Mouse (Mus musculus): ENCODE results near the gene Fam167b. TPM values are rescaled to one million over a fixed set of nuclear protein-coding genes. Genes with fewer than 3 reads are reported as not detected.

Gene Fam167b
- polyA plus RNA-seq, 1 experiment from 2014 or later, result 0.24 TPM

DNA sequence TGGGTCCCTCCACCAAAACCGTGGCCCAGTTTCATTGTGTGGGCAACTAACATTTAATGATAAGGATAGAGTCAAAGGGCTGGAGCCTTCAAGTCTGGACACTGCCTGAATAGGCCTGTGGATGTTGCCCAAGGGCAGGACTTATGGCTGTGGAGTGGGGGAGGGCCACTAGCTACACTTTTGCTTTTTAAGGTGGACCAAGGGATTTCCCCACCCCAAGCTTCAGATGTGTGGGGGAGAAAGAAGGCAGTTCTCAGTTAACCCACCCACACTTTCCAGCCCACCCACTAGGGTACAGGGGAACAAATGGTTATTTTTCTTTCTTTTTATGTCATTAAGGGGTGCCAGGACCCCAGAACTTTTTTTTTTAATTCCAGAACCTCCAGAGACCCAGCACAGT, 6.0 kb upstream of the Fam167b start:
- Histone ChIP-seq H3K4me3 (replicated peaks; ENCODE audit: low read length) (no peak overlapping the region), H3K36me3 (ENCODE audit: control insufficient read depth, insufficient read depth) (no peaks in the 10 kb centered on the region), H3K9ac (replicated peaks; ENCODE audit: low read depth, low read length) (no peak overlapping the region; the same call in 1 of the 2 replicates), H3K4me2 (ENCODE audit: low read length) (no peak overlapping the region; the same call in 1 of the 2 replicates), H3K27ac (ENCODE audit: low read length) (no peak overlapping the region), H3K9me3 (ENCODE audit: control insufficient read depth, low read length) (no peaks in the 10 kb centered on the region), H3K27me3 (replicated peaks; ENCODE audit: control insufficient read depth, insufficient read depth, low read length) (no peaks in the 10 kb centered on the region), H3K4me1 (replicated peaks; ENCODE audit: control insufficient read depth, insufficient read depth, low read length) (peaks cover 7% of the 10 kb centered on the region)
- 74% methylated on average over 1 of the region's 1 CpGs for WGBS
- no peak for ATAC-seq

DNA sequence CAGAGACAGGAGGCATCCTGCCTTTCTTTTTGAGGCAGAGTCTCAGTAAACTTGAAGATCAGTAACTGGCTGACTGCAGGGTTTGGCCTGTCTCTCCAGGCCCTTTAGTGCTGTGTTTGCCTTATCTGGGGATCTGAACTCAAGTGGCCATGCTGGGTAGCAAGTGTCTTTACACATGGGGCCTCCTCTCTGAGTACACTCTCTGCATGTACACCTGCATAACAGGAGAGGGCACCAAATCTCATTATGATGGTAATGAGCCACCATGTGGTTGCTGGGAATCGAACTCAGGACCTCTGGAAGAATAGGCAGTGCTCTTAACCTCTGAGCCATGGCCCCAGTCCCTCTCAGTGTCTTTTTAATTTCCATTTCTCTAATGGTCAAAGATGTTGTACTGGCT, 3.9 kb upstream of the Fam167b start:
- ATAC-seq, result no peak
- H3K4me3 ChIP-seq (replicated peaks; ENCODE audit: low read length), result no peak overlapping the region
- no peaks in the 10 kb centered on the region for H3K36me3 ChIP-seq (ENCODE audit: control insufficient read depth, insufficient read depth)
- H3K27ac ChIP-seq (ENCODE audit: low read length), result no peak overlapping the region
- H3K9me3 ChIP-seq (ENCODE audit: control insufficient read depth, low read length), result no peaks in the 10 kb centered on the region
- no peak overlapping the region for H3K4me2 ChIP-seq (ENCODE audit: low read length)
- H3K9ac ChIP-seq (replicated peaks; ENCODE audit: low read depth, low read length), result no peak overlapping the region
- H3K4me1 ChIP-seq (replicated peaks; ENCODE audit: control insufficient read depth, insufficient read depth, low read length), result peaks cover 9% of the 10 kb centered on the region
- 79% methylated on average over 1 of the region's 1 CpGs for WGBS
- no peaks in the 10 kb centered on the region for H3K27me3 ChIP-seq (replicated peaks; ENCODE audit: control insufficient read depth, insufficient read depth, low read length)

GRCm38 (mm10) chr4:129580347-129580746, 2.0 kb upstream of the Fam167b start:
- ATAC-seq, result no peak
- peaks cover 14% of the 10 kb centered on the region for H3K4me1 ChIP-seq (replicated peaks; ENCODE audit: control insufficient read depth, insufficient read depth, low read length)
- H3K27ac ChIP-seq (ENCODE audit: low read length), result no peak overlapping the region
- no peak overlapping the region for H3K9ac ChIP-seq (replicated peaks; ENCODE audit: low read depth, low read length)
- no peak overlapping the region for H3K4me3 ChIP-seq (replicated peaks; ENCODE audit: low read length)
- no peaks in the 10 kb centered on the region for H3K9me3 ChIP-seq (ENCODE audit: control insufficient read depth, low read length)
- H3K27me3 ChIP-seq (replicated peaks; ENCODE audit: control insufficient read depth, insufficient read depth, low read length), result no peaks in the 10 kb centered on the region
- WGBS, result 68% methylated on average over 7 of the region's 7 CpGs
- H3K36me3 ChIP-seq (ENCODE audit: control insufficient read depth, insufficient read depth), result no peaks in the 10 kb centered on the region
- no peak overlapping the region for H3K4me2 ChIP-seq (ENCODE audit: low read length)

- no peak for ATAC-seq
- H3K27me3 ChIP-seq (replicated peaks; ENCODE audit: control insufficient read depth, insufficient read depth, low read length), result no peaks in the 10 kb centered on the region
- 87% methylated on average over 7 of the region's 7 CpGs for WGBS
- H3K4me1 ChIP-seq (replicated peaks; ENCODE audit: control insufficient read depth, insufficient read depth, low read length), result peaks cover 7% of the 10 kb centered on the region
- no peak overlapping the region for H3K4me2 ChIP-seq (ENCODE audit: low read length)
- H3K36me3 ChIP-seq (ENCODE audit: control insufficient read depth, insufficient read depth), result no peaks in the 10 kb centered on the region
- H3K9ac ChIP-seq (replicated peaks; ENCODE audit: low read depth, low read length), result no peak overlapping the region
- H3K4me3 ChIP-seq (replicated peaks; ENCODE audit: low read length), result no peak overlapping the region
- H3K9me3 ChIP-seq (ENCODE audit: control insufficient read depth, low read length), result no peaks in the 10 kb centered on the region
- no peak overlapping the region for H3K27ac ChIP-seq (ENCODE audit: low read length)
These were observed 661 bp downstream of the Fam167b start for GRCm38 (mm10) chr4:129577688-129578087.

DNA sequence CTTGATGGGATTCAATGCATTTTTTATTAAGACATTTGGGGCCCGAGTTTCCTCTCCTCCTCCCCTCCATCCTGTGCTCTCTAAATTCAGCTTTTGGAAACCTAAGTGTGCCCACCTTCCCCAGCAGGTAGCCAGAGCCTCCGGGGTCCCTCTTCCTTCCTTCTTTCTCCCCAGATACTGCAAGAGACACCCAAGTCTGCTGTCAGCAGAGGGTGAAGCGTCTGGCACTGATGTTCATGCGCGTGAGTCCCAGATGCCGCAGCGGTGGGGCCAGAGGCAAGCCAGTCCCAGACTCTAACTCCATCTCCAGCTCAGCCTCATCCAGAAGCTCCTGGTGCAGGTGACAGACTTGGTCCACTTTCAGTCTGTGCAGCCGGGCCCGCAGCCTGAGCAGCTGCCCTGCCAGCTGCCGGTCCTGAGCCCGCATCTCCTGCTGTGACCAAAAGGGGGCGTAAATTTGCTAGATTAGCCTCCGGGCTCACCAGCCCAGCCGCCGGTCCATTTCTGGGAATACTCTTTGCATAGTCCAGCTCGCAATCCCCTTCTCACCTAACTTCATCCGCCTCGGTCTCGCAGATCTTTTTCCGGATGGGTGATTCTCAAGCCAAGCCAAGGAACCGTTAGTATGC, 1.4 kb downstream of the Fam167b start:
- H3K4me2 ChIP-seq (ENCODE audit: low read length), result peak overlapping the region; percentile 18; the same call in 1 of the 2 replicates

GRCm38 (mm10) chr4:129575171-129575844, 3.0 kb downstream of the Fam167b start:
- 65% methylated on average over 7 of the region's 8 CpGs for WGBS
- Histone ChIP-seq H3K36me3 (ENCODE audit: control insufficient read depth, insufficient read depth) (no peaks in the 10 kb centered on the region), H3K27ac (ENCODE audit: low read length) (no peak overlapping the region), H3K9me3 (ENCODE audit: control insufficient read depth, low read length) (no peaks in the 10 kb centered on the region), H3K27me3 (replicated peaks; ENCODE audit: control insufficient read depth, insufficient read depth, low read length) (no peaks in the 10 kb centered on the region), H3K4me1 (replicated peaks; ENCODE audit: control insufficient read depth, insufficient read depth, low read length) (peaks cover 7% of the 10 kb centered on the region), H3K4me3 (replicated peaks; ENCODE audit: low read length) (no peak overlapping the region), H3K9ac (replicated peaks; ENCODE audit: low read depth, low read length) (no peak overlapping the region), H3K4me2 (ENCODE audit: low read length) (no peak overlapping the region)
- no peak for ATAC-seq

More for the DNA sequence above, 1.4 kb downstream of the Fam167b start:
- Histone ChIP-seq H3K4me3 (replicated peaks; ENCODE audit: low read length) (no peak overlapping the region), H3K4me1 (replicated peaks; ENCODE audit: control insufficient read depth, insufficient read depth, low read length) (peaks cover 7% of the 10 kb centered on the region), H3K36me3 (ENCODE audit: control insufficient read depth, insufficient read depth) (no peaks in the 10 kb centered on the region), H3K27ac (ENCODE audit: low read length) (no peak overlapping the region), H3K27me3 (replicated peaks; ENCODE audit: control insufficient read depth, insufficient read depth, low read length) (no peaks in the 10 kb centered on the region), H3K9me3 (ENCODE audit: control insufficient read depth, low read length) (no peaks in the 10 kb centered on the region), H3K9ac (replicated peaks; ENCODE audit: low read depth, low read length) (no peak overlapping the region)
- ATAC-seq, result peak; percentile 33; the same call in 1 of the 2 replicates
- 28% methylated on average over 21 of the region's 21 CpGs for WGBS

GRCm38 (mm10) chr4:129573430-129573829, 4.9 kb downstream of the Fam167b start, which contains the start of gene Lck:
Gene Lck (minus strand): TSS chr4:129573641.
- Histone ChIP-seq H3K36me3 (ENCODE audit: control insufficient read depth, insufficient read depth) (no peaks in the 10 kb centered on the region), H3K9ac (replicated peaks; ENCODE audit: low read depth, low read length) (no peak within 1 kb of the TSS), H3K27me3 (replicated peaks; ENCODE audit: control insufficient read depth, insufficient read depth, low read length) (no peaks in the 10 kb centered on the region), H3K4me1 (replicated peaks; ENCODE audit: control insufficient read depth, insufficient read depth, low read length) (peaks cover 7% of the 10 kb centered on the region), H3K4me2 (ENCODE audit: low read length) (no peak within 1 kb of the TSS), H3K4me3 (replicated peaks; ENCODE audit: low read length) (no peak within 1 kb of the TSS), H3K27ac (ENCODE audit: low read length) (no peak within 1 kb of the TSS), H3K9me3 (ENCODE audit: control insufficient read depth, low read length) (no peaks in the 10 kb centered on the region)
- ATAC-seq, result no peak
- WGBS, result 91% methylated on average over 8 of the region's 8 CpGs

GRCm38 (mm10) chr4:129573093-129573370, 5.3 kb downstream of the Fam167b start:
- Histone ChIP-seq H3K36me3 (ENCODE audit: control insufficient read depth, insufficient read depth) (no peaks in the 10 kb centered on the region), H3K9me3 (ENCODE audit: control insufficient read depth, low read length) (no peaks in the 10 kb centered on the region), H3K4me2 (ENCODE audit: low read length) (no peak overlapping the region), H3K27ac (ENCODE audit: low read length) (no peak overlapping the region), H3K9ac (replicated peaks; ENCODE audit: low read depth, low read length) (no peak overlapping the region), H3K4me1 (replicated peaks; ENCODE audit: control insufficient read depth, insufficient read depth, low read length) (peaks cover 7% of the 10 kb centered on the region), H3K4me3 (replicated peaks; ENCODE audit: low read length) (no peak overlapping the region), H3K27me3 (replicated peaks; ENCODE audit: control insufficient read depth, insufficient read depth, low read length) (no peaks in the 10 kb centered on the region)
- ATAC-seq, result no peak
- WGBS, result 93% methylated on average over 4 of the region's 4 CpGs

- Histone ChIP-seq H3K27ac (ENCODE audit: low read length) (no peak overlapping the region), H3K4me1 (replicated peaks; ENCODE audit: control insufficient read depth, insufficient read depth, low read length) (peaks cover 7% of the 10 kb centered on the region), H3K27me3 (replicated peaks; ENCODE audit: control insufficient read depth, insufficient read depth, low read length) (no peaks in the 10 kb centered on the region), H3K9me3 (ENCODE audit: control insufficient read depth, low read length) (no peaks in the 10 kb centered on the region), H3K9ac (replicated peaks; ENCODE audit: low read depth, low read length) (no peak overlapping the region), H3K36me3 (ENCODE audit: control insufficient read depth, insufficient read depth) (no peaks in the 10 kb centered on the region), H3K4me2 (ENCODE audit: low read length) (no peak overlapping the region), H3K4me3 (replicated peaks; ENCODE audit: low read length) (no peak overlapping the region)
- no peak for ATAC-seq
- 84% methylated on average over 13 of the region's 13 CpGs for WGBS
These were observed 5.9 kb downstream of the Fam167b start for GRCm38 (mm10) chr4:129572236-129573092.
